Mouse (Mus musculus): ENCODE data around the gene Rab28. TPM values are rescaled to one million over a fixed set of nuclear protein-coding genes. Genes with fewer than 3 reads are reported as not detected.

Gene Rab28
- polyA plus RNA-seq (2012; rRNA removed), result 52.2 and 65.7 TPM in 2 replicates

DNA sequence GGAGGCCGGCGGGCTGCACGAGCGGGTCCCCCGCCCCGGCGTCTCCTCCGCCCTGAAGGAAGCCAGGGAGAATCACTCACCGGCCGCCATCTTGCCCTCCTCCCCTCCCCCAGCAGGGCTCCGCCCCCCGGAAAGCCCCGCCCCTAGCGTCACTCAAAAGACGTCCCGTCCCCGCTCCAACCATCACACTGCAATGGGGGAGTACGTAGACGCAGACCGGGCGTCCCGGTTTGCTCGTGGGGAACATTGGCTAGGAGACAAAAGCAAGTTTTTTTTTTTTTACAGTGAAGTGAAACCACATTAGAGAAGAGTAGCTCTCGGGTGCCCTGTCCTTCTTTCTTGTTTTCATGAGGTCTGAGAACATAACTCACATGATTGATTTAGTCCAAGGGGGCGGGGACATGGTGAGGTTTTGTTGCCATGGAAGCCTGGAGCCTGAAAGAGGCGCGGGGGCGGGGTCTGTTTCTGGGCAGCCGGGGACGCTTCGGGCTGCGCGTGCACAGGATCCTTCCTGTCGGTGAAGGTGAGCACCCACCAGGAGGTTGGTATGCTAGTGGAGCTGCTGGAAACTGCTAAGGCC lies at the start of gene Rab28:
TSS of gene Rab28 (minus strand) at position 107 of the 580 bp plus-strand sequence.
- DNase-seq (ENCODE audit: low read depth), result peak; percentile 98
- TF ChIP-seq CTCF (IDR thresholded peaks at IDR 0.05; ENCODE audit: borderline replicate concordance, extremely low read depth, insufficient read depth, insufficient read length) (no peak), POLR2A (IDR thresholded peaks at IDR 0.05; ENCODE audit: borderline replicate concordance, extremely low read depth, insufficient read depth, insufficient read length, poor library complexity, severe bottlenecking) (peak; percentile 86; the same call in 1 of the 2 replicates)

DNA sequence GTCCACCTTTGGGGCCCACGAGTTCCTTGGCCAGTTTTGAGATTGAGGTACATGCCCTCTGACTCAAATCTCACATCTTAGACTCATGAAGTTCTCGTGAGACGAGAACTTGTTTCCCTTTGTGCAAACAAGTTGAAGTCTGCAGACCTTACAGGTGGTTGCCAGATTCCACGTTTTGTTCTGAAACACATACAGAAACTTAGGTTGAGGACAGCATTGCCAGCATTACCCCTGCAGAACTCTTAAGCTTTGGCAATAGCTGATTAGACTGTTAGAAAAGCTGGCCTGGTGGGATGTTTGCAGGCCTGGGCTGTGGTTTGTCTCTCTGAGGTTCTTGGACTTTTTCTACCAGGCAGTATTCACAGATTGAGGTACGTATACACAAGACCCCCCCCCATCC lies 49.4 kb upstream of the Rab28 start:
- no peak for DNase-seq (ENCODE audit: low read depth)
- no peak for TF ChIP-seq CTCF (IDR thresholded peaks at IDR 0.05; ENCODE audit: borderline replicate concordance, extremely low read depth, insufficient read depth, insufficient read length)
- TF ChIP-seq POLR2A (IDR thresholded peaks at IDR 0.05; ENCODE audit: borderline replicate concordance, extremely low read depth, insufficient read depth, insufficient read length, poor library complexity, severe bottlenecking), result no peak

DNA sequence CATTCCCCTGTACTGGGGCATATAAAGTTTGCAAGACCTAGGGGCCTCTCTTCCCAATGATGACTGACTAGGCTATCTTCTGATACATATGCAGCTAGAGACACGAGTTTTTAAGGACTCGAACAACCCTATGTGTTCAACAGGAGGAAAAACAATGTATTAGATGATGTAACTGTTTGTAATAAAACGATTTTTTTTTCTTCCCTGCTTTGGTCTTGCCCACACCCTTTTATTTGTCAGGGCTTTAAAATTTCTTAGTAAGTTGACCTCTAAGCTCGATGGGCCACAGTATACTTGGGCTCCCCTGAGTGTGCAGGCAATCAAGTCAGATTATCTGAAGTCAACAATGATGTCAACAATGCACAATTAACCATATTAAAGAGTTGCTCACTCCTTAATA lies 48.4 kb upstream of the Rab28 start:
- DNase-seq (ENCODE audit: low read depth), result no peak
- TF ChIP-seq POLR2A (IDR thresholded peaks at IDR 0.05; ENCODE audit: borderline replicate concordance, extremely low read depth, insufficient read depth, insufficient read length, poor library complexity, severe bottlenecking), result no peak
- TF ChIP-seq CTCF (IDR thresholded peaks at IDR 0.05; ENCODE audit: borderline replicate concordance, extremely low read depth, insufficient read depth, insufficient read length), result no peak

DNA sequence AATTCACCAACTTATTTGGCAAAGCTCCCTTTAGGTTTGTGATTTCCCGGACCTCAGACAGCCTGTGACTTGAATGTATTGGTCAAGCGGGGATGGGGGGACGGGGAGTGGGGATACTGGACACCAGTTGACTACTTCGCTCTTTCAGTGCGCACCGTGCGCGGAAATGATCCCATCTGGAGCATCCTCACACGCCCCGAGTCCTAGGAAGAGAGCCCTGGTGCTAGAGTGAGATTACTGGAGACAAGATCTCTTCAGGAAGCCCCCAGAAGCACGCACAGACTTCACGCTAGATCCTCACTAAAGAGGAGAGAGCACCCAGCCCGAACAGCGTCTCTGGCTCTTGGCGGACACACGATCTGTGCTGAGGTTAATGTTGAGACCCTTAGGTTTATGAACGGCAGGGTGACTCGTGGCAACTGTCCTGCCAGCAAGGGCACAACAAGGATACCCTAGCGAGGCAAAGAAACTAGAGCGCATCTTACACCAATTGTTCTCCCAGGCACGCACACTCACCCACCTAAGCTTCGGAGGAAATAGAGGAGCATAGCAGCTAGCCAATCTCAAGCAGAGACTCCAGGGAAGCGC lies 47.5 kb upstream of the Rab28 start:
- no peak for TF ChIP-seq POLR2A (IDR thresholded peaks at IDR 0.05; ENCODE audit: borderline replicate concordance, extremely low read depth, insufficient read depth, insufficient read length, poor library complexity, severe bottlenecking)
- TF ChIP-seq CTCF (IDR thresholded peaks at IDR 0.05; ENCODE audit: borderline replicate concordance, extremely low read depth, insufficient read depth, insufficient read length), result no peak
- DNase-seq (ENCODE audit: low read depth), result peak; percentile 23

DNA sequence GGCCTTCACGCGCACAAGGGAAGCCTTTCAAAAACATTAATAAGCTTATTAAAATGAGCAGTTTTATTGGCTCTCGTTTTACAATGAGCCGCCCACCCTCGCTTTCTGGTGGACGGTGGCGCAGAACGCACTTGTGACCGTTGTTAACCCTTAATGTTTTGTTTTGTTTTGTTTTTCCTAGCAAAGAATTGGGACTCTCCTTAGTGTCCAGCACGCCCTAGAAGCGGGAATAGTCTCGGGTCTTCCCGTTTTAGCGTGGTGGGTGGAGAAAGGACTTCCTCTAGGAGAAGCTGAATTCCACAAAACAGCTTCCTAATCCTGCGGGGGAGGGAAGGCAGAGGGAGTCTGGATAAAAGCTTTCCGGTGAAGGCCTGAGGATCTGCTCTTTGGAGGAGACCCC lies 46.9 kb upstream of the Rab28 start:
- TF ChIP-seq CTCF (IDR thresholded peaks at IDR 0.05; ENCODE audit: borderline replicate concordance, extremely low read depth, insufficient read depth, insufficient read length) (no peak), POLR2A (IDR thresholded peaks at IDR 0.05; ENCODE audit: borderline replicate concordance, extremely low read depth, insufficient read depth, insufficient read length, poor library complexity, severe bottlenecking) (no peak)
- DNase-seq (ENCODE audit: low read depth), result peak; percentile 15

DNA sequence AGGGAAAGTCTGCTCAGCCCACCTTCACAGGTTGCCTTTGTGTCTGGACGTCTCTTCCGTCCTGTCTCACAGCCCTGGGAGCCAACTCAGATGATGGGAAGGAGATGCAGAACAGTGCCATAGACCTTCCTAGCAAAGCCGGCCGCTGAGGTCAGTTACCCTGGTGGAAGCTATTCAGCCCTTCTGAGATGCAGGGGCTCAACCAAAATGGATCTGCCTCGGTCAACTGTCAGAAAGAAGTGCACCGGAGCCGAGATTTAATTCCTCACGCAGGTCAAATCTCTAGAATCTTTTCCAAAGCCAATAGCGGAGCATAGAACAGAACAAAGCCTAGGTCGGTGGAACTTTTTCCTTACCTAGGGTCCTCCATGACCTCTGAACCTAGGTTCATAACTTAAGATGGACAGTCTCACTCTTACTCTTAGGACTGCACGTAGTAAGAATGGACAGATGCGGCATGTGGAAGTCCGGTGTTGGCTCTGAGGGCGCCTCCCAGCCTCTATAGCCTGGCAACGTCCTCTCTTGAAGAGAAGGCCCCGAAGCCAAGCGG lies 46.3 kb upstream of the Rab28 start:
- no peak for DNase-seq (ENCODE audit: low read depth)
- no peak for TF ChIP-seq POLR2A (IDR thresholded peaks at IDR 0.05; ENCODE audit: borderline replicate concordance, extremely low read depth, insufficient read depth, insufficient read length, poor library complexity, severe bottlenecking)
- TF ChIP-seq CTCF (IDR thresholded peaks at IDR 0.05; ENCODE audit: borderline replicate concordance, extremely low read depth, insufficient read depth, insufficient read length), result no peak

DNA sequence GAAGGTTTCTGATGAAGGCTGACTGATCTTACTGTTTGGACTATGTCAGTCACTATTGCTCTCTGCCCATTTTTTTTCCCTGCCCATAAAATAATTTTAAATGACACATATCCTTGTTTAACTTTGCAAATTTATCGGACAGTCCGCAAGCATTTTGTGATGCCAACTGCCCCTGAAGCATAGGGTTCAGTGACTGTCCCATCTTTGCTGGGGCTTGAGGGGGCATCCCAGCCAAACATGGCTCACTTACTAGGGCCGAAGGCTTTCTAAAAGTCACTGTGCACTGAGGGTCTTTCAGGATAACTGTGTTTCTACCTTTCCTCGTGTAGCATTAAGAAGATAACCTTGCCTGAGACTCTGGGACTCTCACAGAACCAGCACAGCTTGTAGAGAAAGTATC lies 44.8 kb upstream of the Rab28 start:
- DNase-seq (ENCODE audit: low read depth), result no peak
- no peak for TF ChIP-seq CTCF (IDR thresholded peaks at IDR 0.05; ENCODE audit: borderline replicate concordance, extremely low read depth, insufficient read depth, insufficient read length)
- TF ChIP-seq POLR2A (IDR thresholded peaks at IDR 0.05; ENCODE audit: borderline replicate concordance, extremely low read depth, insufficient read depth, insufficient read length, poor library complexity, severe bottlenecking), result no peak

DNA sequence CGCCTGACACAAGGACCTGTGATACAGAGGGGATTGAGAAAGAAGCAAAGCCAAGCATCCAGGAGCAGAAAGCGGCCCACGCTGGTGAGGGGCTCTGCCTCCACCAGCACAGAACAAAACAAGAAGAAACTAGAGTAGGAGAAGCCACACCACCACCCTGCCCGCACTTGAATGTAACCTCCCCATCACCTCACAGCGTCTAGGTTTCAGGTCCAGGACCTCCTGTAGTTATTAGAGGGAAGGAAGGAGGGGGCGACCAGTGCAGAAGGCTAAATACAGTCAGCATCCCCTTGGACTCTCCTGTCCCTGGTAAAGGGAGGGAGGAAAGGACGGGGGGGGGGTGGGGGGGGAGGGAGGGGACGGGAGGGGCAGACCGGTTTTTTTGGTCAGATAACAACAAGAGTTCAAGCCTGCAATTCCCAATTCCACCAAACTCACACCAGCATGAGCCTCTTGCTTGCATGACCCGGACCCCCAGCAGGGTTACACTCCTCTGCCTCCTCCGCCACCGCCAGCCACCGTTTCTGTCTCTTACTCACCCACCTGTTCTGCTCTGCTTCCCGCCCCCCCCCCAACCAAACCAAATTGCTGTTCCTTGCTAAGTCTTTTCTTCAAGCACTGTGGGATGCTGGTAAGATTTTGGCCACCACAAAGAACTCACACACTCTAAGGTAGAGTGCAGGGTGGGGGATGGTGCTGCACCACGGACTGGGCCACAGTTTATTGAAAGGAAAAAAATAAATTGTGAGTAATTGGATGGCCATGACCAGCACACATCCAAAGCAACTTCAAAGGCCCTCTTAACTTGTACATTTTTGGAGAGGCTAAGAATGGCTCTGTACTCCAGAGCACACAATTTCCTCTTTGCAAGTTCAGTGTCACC lies 37.2 kb upstream of the Rab28 start:
- no peak for DNase-seq (ENCODE audit: low read depth)
- TF ChIP-seq POLR2A (IDR thresholded peaks at IDR 0.05; ENCODE audit: borderline replicate concordance, extremely low read depth, insufficient read depth, insufficient read length, poor library complexity, severe bottlenecking), result no peak
- no peak for TF ChIP-seq CTCF (IDR thresholded peaks at IDR 0.05; ENCODE audit: borderline replicate concordance, extremely low read depth, insufficient read depth, insufficient read length)

DNA sequence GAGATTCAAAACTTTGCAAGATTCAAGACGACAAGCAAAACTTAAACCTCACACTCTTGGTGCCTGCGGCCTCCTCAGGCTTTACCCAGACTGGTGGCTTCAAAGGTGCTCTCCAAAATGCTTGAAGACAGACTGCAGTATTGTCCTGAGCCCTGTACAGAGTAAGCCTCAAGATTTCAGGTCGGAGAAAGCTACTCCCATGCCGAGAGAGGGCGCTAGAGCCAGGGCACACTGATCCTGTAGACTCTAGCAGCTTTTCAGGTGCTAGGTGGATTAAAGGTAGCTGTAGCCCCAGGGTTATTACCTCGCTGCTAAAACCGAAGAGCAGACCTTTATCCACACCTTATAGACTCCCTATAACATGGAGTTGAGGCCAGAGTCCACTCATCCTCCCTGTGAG lies 36.3 kb upstream of the Rab28 start:
- TF ChIP-seq CTCF (IDR thresholded peaks at IDR 0.05; ENCODE audit: borderline replicate concordance, extremely low read depth, insufficient read depth, insufficient read length), result no peak
- no peak for TF ChIP-seq POLR2A (IDR thresholded peaks at IDR 0.05; ENCODE audit: borderline replicate concordance, extremely low read depth, insufficient read depth, insufficient read length, poor library complexity, severe bottlenecking)

DNA sequence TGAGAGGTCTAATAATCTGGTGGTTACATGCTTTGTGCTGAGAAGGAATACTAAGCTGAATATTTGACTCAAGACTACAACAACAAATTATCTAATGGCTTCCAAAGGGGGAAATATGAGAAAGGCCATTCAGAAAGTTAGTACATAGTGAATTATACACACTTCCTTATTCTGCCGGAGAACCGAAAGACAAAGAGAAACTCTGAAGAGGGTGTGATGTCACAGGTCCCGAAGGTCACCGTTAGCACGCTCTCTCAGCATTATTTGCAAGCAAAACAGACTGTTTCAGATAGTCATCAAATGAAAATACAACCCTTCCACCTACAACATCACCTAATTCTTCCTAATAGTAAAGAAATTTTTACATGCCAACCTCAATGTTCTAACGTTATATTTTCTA lies 30.9 kb upstream of the Rab28 start:
- no peak for TF ChIP-seq POLR2A (IDR thresholded peaks at IDR 0.05; ENCODE audit: borderline replicate concordance, extremely low read depth, insufficient read depth, insufficient read length, poor library complexity, severe bottlenecking)
- TF ChIP-seq CTCF (IDR thresholded peaks at IDR 0.05; ENCODE audit: borderline replicate concordance, extremely low read depth, insufficient read depth, insufficient read length), result no peak

More for the DNA sequence above, 36.3 kb upstream of the Rab28 start:
- no peak for DNase-seq (ENCODE audit: low read depth)

DNA sequence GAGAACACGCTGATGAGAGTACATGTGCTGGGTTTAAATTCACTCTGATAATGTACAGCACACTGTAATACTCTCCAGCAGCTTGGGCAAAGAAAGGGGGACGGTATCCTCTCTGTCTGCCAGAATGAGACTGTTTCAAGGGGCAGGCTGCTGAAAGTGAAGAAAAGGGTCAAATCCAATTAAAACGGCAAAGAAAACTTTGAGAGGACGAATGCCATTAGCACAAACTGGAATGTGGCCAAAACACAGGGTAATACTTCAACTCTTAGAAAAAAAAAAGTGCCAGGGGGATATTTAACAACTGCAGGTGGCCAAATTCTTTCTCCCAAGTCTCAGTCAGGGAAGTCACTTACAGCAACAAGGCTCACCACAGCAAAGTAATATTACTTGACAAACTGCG lies 29.1 kb upstream of the Rab28 start:
- TF ChIP-seq POLR2A (IDR thresholded peaks at IDR 0.05; ENCODE audit: borderline replicate concordance, extremely low read depth, insufficient read depth, insufficient read length, poor library complexity, severe bottlenecking), result no peak
- no peak for TF ChIP-seq CTCF (IDR thresholded peaks at IDR 0.05; ENCODE audit: borderline replicate concordance, extremely low read depth, insufficient read depth, insufficient read length)
- DNase-seq (ENCODE audit: low read depth), result peak; percentile 68

More for the DNA sequence above, 30.9 kb upstream of the Rab28 start:
- no peak for DNase-seq (ENCODE audit: low read depth)
